Mouse (Mus musculus): ENCODE measurements around the gene Mta1.

DNA sequence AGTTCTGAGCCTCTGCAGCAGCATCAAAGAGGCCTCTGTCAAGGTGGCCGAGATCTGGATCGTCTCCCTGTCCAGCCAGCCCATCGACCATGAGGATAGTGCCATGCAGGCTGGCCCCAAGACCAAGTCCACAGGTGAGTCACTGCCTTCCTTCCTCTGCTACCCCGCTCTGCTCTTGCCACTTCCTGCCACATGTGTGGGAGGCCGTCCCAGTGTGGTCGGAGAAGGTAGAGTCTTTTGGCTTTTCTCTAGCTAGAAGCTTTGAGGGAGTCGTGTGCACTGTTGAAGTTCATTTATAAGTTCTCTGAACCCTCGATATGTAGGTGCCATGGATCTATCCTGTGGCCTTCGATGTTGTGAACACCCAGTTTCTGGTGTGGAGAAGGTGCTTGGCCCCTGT, 48.2 kb upstream of the Mta1 start:
- TF ChIP-seq GATA1 (IDR thresholded peaks at IDR 0.05; ENCODE audit: borderline replicate concordance, low read length) (no peak), FLI1 (IDR thresholded peaks at IDR 0.05; ENCODE audit: low read length) (no peak)

All from megakaryocyte, embryonic 14.5 days (primary cell).